Mouse (Mus musculus) embryonic fibroblast, embryonic 13.5 days (primary cell): Measurements from ENCODE around the gene Tut4.
A peak's percentile ranks its signal among the peaks of the same experiment; 100 is the strongest.

Source experiments
- CTCF ChIP-seq: IDR thresholded peaks from 2 replicates; pipeline ENCODE4 v1.5.1; 2011; ENCODE audit warnings: mild to moderate bottlenecking, control low read depth, low read length, moderate library complexity, borderline replicate concordance; ENCODE audit not compliant: insufficient read depth
- POLR2A ChIP-seq: IDR thresholded peaks from 2 replicates; pipeline ENCODE4 v1.6.1; 2011; ENCODE audit warnings: low read depth, mild to moderate bottlenecking, control low read depth, low read length, moderate library complexity

- TF ChIP-seq CTCF = no peak
- 0 out of 2 replicates have a peak, but pooled peaks have one; percentile 20 for TF ChIP-seq POLR2A
These were observed 1.1 kb downstream of the Tut4 start for GRCm38 (mm10) chr4:108460156-108460923.
